Mouse (Mus musculus): ENCODE results near the gene Cyb561. TPM values are rescaled to one million over a fixed set of nuclear protein-coding genes. Genes with fewer than 3 reads are reported as not detected.

Gene Cyb561
- polyA plus RNA-seq, 1 experiment from 2014 or later, result 13.6 TPM

GRCm38 (mm10) chr11:105974593-105974992 is 21.5 kb upstream of the Cyb561 start:
- Histone ChIP-seq H3K27me3 (peaks cover 19% of the 10 kb centered on the region), H3K4me1 (no peaks in the 10 kb centered on the region), H3K4me2 (replicated peaks) (no peak overlapping the region), H3K9ac (no peak overlapping the region), H3K27ac (no peak overlapping the region), H3K4me3 (no peak overlapping the region), H3K9me3 (no peaks in the 10 kb centered on the region), H3K36me3 (no peaks in the 10 kb centered on the region)
- 92% methylated on average over 6 of the region's 6 CpGs for WGBS
- no peak for ATAC-seq (ENCODE audit: insufficient number of reproducible peaks, insufficient read depth, low FRiP score, low TSS enrichment)

DNA sequence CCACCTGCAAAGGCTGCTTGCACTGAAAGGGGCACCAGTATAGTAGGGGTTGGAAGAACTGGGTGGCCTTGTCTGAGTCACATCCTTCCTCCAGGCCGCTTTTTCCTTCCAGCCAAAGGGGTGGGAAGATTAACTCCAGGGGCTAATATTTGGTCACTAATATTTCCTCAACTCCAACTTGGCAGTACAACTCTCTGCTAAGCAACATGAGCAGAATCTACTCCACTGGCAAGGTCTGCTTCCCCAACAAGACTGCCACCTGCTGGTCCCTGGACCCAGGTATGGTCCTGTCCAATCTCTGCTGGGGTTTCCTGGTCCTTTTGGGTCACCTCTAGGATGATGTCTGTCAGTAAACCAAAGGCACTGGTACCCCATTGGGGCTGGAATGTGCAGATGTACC is 16.4 kb upstream of the Cyb561 start:
- ATAC-seq (ENCODE audit: insufficient number of reproducible peaks, insufficient read depth, low FRiP score, low TSS enrichment), result no peak
- no peak overlapping the region for H3K4me2 ChIP-seq (replicated peaks)
- peaks cover 55% of the 10 kb centered on the region for H3K27me3 ChIP-seq
- no peaks in the 10 kb centered on the region for H3K9me3 ChIP-seq
- WGBS, result 47% methylated on average over 1 of the region's 1 CpGs
- H3K4me3 ChIP-seq, result no peak overlapping the region
- H3K4me1 ChIP-seq, result peaks cover 11% of the 10 kb centered on the region
- no peak overlapping the region for H3K27ac ChIP-seq
- H3K9ac ChIP-seq, result no peak overlapping the region
- no peaks in the 10 kb centered on the region for H3K36me3 ChIP-seq

- no peak for ATAC-seq (ENCODE audit: insufficient number of reproducible peaks, insufficient read depth, low FRiP score, low TSS enrichment)
- Histone ChIP-seq H3K9me3 (no peaks in the 10 kb centered on the region), H3K9ac (no peak overlapping the region), H3K4me1 (peaks cover 11% of the 10 kb centered on the region), H3K36me3 (no peaks in the 10 kb centered on the region), H3K27me3 (peaks cover 55% of the 10 kb centered on the region), H3K27ac (no peak overlapping the region), H3K4me3 (no peak overlapping the region), H3K4me2 (replicated peaks) (no peak overlapping the region)
- WGBS, result 46% methylated on average over 10 of the region's 10 CpGs
These were observed 15.8 kb upstream of the Cyb561 start for GRCm38 (mm10) chr11:105968948-105969347.

GRCm38 (mm10) chr11:105967741-105968574 is 14.8 kb upstream of the Cyb561 start, which contains the start of gene Ace:
Ace (plus strand) TSS chr11:105967945.
- H3K4me1 ChIP-seq, result peaks cover 11% of the 10 kb centered on the region
- 1% methylated on average over 64 of the region's 76 CpGs for WGBS
- no peaks in the 10 kb centered on the region for H3K36me3 ChIP-seq
- ATAC-seq (ENCODE audit: insufficient number of reproducible peaks, insufficient read depth, low FRiP score, low TSS enrichment), result no peak
- peaks cover 55% of the 10 kb centered on the region for H3K27me3 ChIP-seq
- H3K4me2 ChIP-seq (replicated peaks), result peak within 1 kb of the TSS; percentile 99
- no peaks in the 10 kb centered on the region for H3K9me3 ChIP-seq
- peak within 1 kb of the TSS; percentile 58 for H3K4me3 ChIP-seq
- H3K27ac ChIP-seq, result no peak within 1 kb of the TSS
- peak within 1 kb of the TSS; percentile 58 for H3K9ac ChIP-seq

DNA sequence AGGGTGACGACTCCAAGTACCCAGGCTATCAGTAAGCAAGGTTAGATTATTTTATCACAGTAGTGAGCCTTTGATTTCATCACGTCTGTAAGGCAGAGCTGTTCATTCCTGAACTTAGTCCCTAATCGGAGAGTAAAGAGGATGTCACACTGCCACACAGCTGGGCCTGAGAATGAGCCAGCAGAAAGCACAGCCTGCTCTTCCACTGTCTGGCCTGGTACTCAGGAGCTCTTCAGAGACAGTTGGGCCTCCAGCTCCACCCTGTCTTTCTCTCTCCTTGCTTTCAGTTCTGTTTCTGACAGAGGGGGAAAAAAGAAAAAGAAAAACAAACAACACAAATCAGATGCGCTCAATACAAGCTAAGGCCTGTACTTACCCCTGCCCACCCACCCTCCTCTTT is 13.2 kb upstream of the Cyb561 start:
- H3K36me3 ChIP-seq, result no peaks in the 10 kb centered on the region
- H3K9ac ChIP-seq, result no peak overlapping the region
- no peaks in the 10 kb centered on the region for H3K9me3 ChIP-seq
- H3K4me2 ChIP-seq (replicated peaks), result no peak overlapping the region
- no peak for ATAC-seq (ENCODE audit: insufficient number of reproducible peaks, insufficient read depth, low FRiP score, low TSS enrichment)
- no peak overlapping the region for H3K4me3 ChIP-seq
- WGBS, result 77% methylated on average over 4 of the region's 4 CpGs
- H3K27ac ChIP-seq, result no peak overlapping the region
- H3K4me1 ChIP-seq, result peaks cover 11% of the 10 kb centered on the region
- H3K27me3 ChIP-seq, result peaks cover 54% of the 10 kb centered on the region

- Histone ChIP-seq H3K9ac (no peak overlapping the region), H3K4me1 (peaks cover 11% of the 10 kb centered on the region), H3K9me3 (no peaks in the 10 kb centered on the region), H3K27me3 (peaks cover 38% of the 10 kb centered on the region), H3K27ac (no peak overlapping the region), H3K4me2 (replicated peaks) (no peak overlapping the region), H3K4me3 (no peak overlapping the region), H3K36me3 (no peaks in the 10 kb centered on the region)
- WGBS, result 63% methylated on average over 5 of the region's 5 CpGs
- no peak for ATAC-seq (ENCODE audit: insufficient number of reproducible peaks, insufficient read depth, low FRiP score, low TSS enrichment)
These were observed 11.6 kb upstream of the Cyb561 start for GRCm38 (mm10) chr11:105964691-105965090.

DNA sequence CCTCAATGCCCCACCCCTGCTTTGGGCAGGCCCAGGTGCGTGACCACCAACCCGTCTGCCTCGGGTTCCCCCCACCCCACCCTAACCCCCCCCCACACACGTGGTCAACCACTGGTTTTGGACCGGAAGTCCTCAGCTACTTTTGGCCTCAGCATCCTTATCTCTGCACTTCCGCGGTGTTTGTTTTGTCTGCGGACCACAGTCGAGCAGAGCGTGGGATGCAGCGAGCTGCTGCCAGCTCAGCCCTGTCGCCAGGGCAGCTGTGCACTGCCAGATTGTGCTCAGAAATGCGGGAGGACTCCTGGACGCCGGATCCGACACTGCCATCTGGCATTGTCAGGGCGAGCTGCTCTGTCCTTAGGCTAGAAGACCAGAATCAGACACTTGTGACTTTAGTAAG is 6.2 kb upstream of the Cyb561 start:
- 56% methylated on average over 17 of the region's 17 CpGs for WGBS
- Histone ChIP-seq H3K27ac (no peak overlapping the region), H3K4me2 (replicated peaks) (no peak overlapping the region), H3K9me3 (no peaks in the 10 kb centered on the region), H3K4me1 (no peaks in the 10 kb centered on the region), H3K36me3 (no peaks in the 10 kb centered on the region), H3K27me3 (no peaks in the 10 kb centered on the region), H3K9ac (no peak overlapping the region), H3K4me3 (no peak overlapping the region)
- no peak for ATAC-seq (ENCODE audit: insufficient number of reproducible peaks, insufficient read depth, low FRiP score, low TSS enrichment)

DNA sequence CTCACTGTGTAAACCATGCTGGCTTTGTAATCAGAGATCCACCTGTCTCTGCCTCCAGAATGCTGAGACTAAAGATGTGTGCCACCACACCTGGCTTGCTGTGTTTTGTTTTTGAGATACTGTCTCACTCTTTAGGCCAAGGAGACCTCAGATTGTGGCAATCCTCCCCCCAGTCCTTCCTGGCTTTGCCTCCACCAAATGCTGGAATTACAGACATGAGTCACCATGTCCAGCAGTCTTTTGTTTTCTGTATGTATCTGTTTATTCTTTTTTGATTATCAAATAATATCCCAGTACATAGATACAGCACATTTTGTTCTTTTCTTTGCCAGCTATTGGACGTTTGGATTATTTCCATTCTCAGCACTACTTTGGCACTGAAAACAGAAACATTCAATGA is 5.4 kb upstream of the Cyb561 start:
- WGBS, result 57% methylated on average over 1 of the region's 1 CpGs

GRCm38 (mm10) chr11:105957501-105957900 is 4.4 kb upstream of the Cyb561 start:
- Histone ChIP-seq H3K4me1 (no peaks in the 10 kb centered on the region), H3K27me3 (no peaks in the 10 kb centered on the region), H3K27ac (no peak overlapping the region), H3K4me2 (replicated peaks) (no peak overlapping the region), H3K4me3 (no peak overlapping the region), H3K9ac (no peak overlapping the region), H3K36me3 (no peaks in the 10 kb centered on the region), H3K9me3 (no peaks in the 10 kb centered on the region)
- no peak for ATAC-seq (ENCODE audit: insufficient number of reproducible peaks, insufficient read depth, low FRiP score, low TSS enrichment)
- 49% methylated on average over 6 of the region's 6 CpGs for WGBS

More for the DNA sequence above, 5.4 kb upstream of the Cyb561 start:
- no peaks in the 10 kb centered on the region for H3K36me3 ChIP-seq
- no peak overlapping the region for H3K4me2 ChIP-seq (replicated peaks)
- no peaks in the 10 kb centered on the region for H3K27me3 ChIP-seq
- no peak overlapping the region for H3K4me3 ChIP-seq
- ATAC-seq (ENCODE audit: insufficient number of reproducible peaks, insufficient read depth, low FRiP score, low TSS enrichment), result no peak
- no peak overlapping the region for H3K9ac ChIP-seq
- no peaks in the 10 kb centered on the region for H3K9me3 ChIP-seq
- H3K27ac ChIP-seq, result no peak overlapping the region
- no peaks in the 10 kb centered on the region for H3K4me1 ChIP-seq

DNA sequence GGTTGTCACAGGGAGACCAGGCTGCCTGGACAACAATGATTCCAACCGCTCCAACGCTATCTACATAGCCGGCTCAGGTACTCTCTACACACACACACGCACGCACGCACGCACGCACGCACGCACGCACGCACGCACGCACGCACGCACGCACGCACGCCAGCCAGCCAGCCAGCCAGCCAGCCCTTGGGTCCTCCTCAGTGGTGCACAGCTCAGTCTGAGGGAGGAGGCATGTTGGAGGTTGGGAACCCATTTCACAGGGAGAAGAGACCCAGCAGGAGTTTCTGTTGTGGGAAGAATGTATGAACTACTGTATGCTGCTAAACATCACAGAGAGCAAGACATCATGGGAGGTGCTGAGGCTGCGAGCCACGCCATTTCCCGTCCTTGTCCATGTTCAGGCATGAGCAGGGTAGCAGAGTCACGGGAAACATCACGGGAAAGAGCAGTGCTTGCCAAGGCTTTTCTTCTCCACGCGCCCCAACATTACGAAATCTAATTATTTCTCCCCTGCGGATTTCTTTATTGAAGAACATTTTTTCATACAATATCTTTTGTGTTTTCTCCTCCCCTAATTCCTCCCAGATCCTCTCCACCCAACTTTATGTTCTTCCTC is 2.8 kb upstream of the Cyb561 start:
- Histone ChIP-seq H3K27ac (no peak overlapping the region), H3K27me3 (no peaks in the 10 kb centered on the region), H3K9ac (no peak overlapping the region), H3K36me3 (no peaks in the 10 kb centered on the region), H3K4me1 (peaks cover 6% of the 10 kb centered on the region; the same call in 1 of the 2 replicates), H3K4me2 (replicated peaks) (no peak overlapping the region), H3K4me3 (no peak overlapping the region), H3K9me3 (no peaks in the 10 kb centered on the region)
- ATAC-seq (ENCODE audit: insufficient number of reproducible peaks, insufficient read depth, low FRiP score, low TSS enrichment), result no peak
- WGBS, result 90% methylated on average over 28 of the region's 28 CpGs

DNA sequence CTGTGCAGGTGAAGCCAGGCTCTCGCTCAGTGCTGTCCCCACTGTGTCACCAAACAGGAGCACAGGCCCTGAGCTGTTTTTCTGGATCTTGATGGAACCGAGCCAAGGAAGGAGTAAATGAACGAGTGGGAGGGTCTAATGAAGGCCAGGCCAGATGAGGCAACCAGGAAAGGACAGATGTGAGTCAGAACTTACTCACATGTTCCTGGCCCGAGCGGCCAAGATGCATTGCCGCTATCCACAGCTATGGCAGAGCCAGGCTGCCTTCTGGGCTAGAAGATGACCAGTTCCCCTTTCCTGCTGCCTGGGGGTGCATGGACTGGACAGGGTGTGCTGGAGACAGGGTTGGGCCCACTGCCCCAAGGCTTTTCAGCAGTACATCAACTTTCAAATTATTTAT is 266 bp upstream of the Cyb561 start:
- H3K9me3 ChIP-seq, result no peaks in the 10 kb centered on the region
- no peak overlapping the region for H3K4me2 ChIP-seq (replicated peaks)
- H3K27ac ChIP-seq, result no peak overlapping the region
- no peak for ATAC-seq (ENCODE audit: insufficient number of reproducible peaks, insufficient read depth, low FRiP score, low TSS enrichment)
- no peak overlapping the region for H3K4me3 ChIP-seq
- H3K36me3 ChIP-seq, result no peaks in the 10 kb centered on the region
- 76% methylated on average over 6 of the region's 6 CpGs for WGBS
- H3K27me3 ChIP-seq, result no peaks in the 10 kb centered on the region
- no peak overlapping the region for H3K9ac ChIP-seq
- H3K4me1 ChIP-seq, result peaks cover 7% of the 10 kb centered on the region; the same call in 1 of the 2 replicates

DNA sequence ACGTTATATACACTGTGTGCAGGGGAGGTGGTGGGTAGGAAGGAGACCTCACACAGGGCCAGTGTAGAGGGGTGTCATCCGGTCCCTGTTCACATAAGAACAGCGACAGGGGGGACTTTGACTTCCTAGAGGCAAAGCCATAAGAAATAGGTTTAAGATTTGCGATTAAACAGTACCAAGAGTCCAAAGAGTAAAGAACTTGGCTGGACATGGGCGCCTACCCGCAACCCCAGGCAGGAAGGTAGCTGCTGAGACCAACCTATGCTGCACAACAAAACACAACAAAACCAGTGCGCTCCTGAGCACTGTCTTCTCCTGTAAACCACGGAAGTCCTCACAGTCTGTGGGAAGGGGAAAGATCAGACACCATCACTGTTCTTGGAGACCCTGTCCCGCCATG is 1.0 kb downstream of the Cyb561 start:
- peaks cover 9% of the 10 kb centered on the region; the same call in 1 of the 2 replicates for H3K4me1 ChIP-seq
- no peaks in the 10 kb centered on the region for H3K36me3 ChIP-seq
- 87% methylated on average over 9 of the region's 9 CpGs for WGBS
- no peaks in the 10 kb centered on the region for H3K27me3 ChIP-seq
- no peak overlapping the region for H3K9ac ChIP-seq
- no peaks in the 10 kb centered on the region for H3K9me3 ChIP-seq
- no peak overlapping the region for H3K4me2 ChIP-seq (replicated peaks)
- H3K27ac ChIP-seq, result no peak overlapping the region
- no peak for ATAC-seq (ENCODE audit: insufficient number of reproducible peaks, insufficient read depth, low FRiP score, low TSS enrichment)
- no peak overlapping the region for H3K4me3 ChIP-seq
